Mouse (Mus musculus): ENCODE data around the gene Mlst8. TPM values are rescaled to one million over a fixed set of nuclear protein-coding genes. Genes with fewer than 3 reads are reported as not detected.
"Not testable (repeated sequence)": the region's sequence is repeated elsewhere in the genome, so short reads cannot be mapped to it uniquely, and the experiment has no call there.

Mlst8 gene
- polyA plus RNA-seq, 1 experiment from 2014 or later = 17.8 TPM

DNA sequence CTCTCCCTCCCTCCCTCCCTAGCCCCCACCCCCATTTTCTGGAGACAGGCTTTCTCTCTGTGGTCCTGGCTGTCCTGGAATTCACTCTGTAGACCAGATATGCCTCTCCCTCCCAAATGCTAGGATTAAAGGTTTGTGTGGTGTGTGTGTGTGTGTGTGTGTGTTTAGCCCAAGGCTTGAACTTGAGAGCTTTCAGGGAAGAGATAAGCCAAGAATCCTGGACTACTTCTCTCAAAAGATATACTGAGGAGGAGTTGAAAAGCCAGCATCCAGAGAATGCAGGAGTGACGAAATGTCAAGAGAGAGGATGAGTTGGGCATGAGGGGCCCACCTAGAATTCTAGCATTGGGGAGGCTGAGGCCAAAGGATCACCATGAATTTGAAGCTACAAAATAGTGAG is 15.9 kb downstream of the Mlst8 start:
- ATAC-seq (ENCODE audit: insufficient number of reproducible peaks, low FRiP score) = peak; percentile 51; the same call in 1 of the 2 replicates
- Histone ChIP-seq H3K4me2 (peak overlapping the region; percentile 13; the same call in 1 of the 2 replicates), H3K9ac (no peak overlapping the region), H3K27ac (ENCODE audit: poor library complexity, severe bottlenecking) (peak overlapping the region; percentile 78; the same call in 1 of the 2 replicates), H3K9me3 (replicated peaks) (no peaks in the 10 kb centered on the region), H3K4me1 (replicated peaks) (peaks cover 14% of the 10 kb centered on the region), H3K27me3 (replicated peaks) (no peaks in the 10 kb centered on the region), H3K4me3 (no peak overlapping the region), H3K36me3 (no peaks in the 10 kb centered on the region; the same call in 1 of the 2 replicates)
- WGBS = 33% methylated on average over 1 of the region's 1 CpGs

DNA sequence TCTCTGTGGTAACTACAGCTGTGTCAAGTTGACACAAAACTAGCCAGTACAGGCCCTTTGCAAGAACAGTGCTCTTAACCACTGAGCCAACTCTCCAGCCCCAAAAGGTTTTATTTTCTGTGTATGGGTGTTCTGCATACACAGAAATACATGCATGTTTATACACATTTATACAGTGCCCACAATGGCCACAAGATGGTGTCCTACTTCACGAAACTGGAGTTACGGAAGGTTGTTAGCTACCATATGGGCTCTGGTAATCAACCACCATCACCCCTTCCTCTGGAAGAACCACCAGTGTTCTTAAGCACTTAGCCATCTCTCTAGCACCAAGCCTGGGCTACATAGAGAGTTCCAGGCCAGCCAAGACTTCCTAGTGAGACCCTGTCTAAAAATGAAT is 17.3 kb downstream of the Mlst8 start:
- H3K36me3 ChIP-seq = no peaks in the 10 kb centered on the region; the same call in 1 of the 2 replicates
- no peak overlapping the region for H3K9ac ChIP-seq
- H3K4me1 ChIP-seq (replicated peaks) = peaks cover 14% of the 10 kb centered on the region
- H3K9me3 ChIP-seq (replicated peaks) = no peaks in the 10 kb centered on the region
- WGBS = 68% methylated on average over 2 of the region's 2 CpGs
- H3K27me3 ChIP-seq (replicated peaks) = no peaks in the 10 kb centered on the region
- no peak for ATAC-seq (ENCODE audit: insufficient number of reproducible peaks, low FRiP score)
- H3K27ac ChIP-seq (ENCODE audit: poor library complexity, severe bottlenecking) = no peak overlapping the region
- H3K4me3 ChIP-seq = no peak overlapping the region
- no peak overlapping the region for H3K4me2 ChIP-seq

DNA sequence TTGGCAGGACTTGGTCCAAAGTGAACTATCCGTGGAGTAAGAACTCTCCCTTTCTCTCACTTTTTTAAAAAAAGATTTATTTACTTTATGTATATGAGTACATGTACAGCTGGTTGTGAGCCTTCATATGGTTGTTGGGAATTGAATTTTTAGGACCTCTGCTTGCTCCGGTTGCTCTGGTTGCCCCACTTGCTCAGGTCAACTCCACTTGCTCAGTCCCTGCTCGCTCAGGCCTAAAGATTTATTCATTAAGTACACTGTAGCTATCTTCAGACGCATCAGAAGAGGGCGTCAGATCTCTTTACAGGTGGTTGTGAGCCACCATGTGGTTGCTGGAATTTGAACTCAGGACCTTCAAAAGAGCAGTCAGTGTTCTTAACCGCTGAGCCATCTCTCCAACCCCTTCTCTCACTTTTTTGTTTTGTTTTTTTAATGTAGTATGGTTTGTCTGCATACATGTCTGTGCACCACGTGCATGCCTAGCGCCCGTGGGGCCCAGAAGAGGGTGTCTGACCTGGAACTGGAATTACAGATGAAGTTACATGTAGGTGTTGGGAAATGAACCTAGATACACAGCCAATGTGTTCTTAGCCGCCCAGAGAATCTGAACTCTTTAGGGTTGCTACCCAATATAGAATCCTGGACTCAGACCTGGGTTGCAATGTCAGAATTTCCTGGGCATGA is 23.2 kb downstream of the Mlst8 start:
- Histone ChIP-seq H3K4me2 (peak overlapping the region; percentile 76), H3K4me1 (replicated peaks) (peaks cover 13% of the 10 kb centered on the region), H3K27ac (ENCODE audit: poor library complexity, severe bottlenecking) (peak overlapping the region; percentile 68), H3K4me3 (peak overlapping the region; percentile 79; the same call in 1 of the 2 replicates), H3K36me3 (peaks cover 10% of the 10 kb centered on the region)
- not testable (repeated sequence) for H3K9me3 ChIP-seq (replicated peaks); H3K9ac ChIP-seq; H3K27me3 ChIP-seq (replicated peaks)
- WGBS = 56% methylated on average over 10 of the region's 10 CpGs
- 0 out of 2 replicates have a peak, but pooled peaks have one; percentile 0 for ATAC-seq (ENCODE audit: insufficient number of reproducible peaks, low FRiP score)

DNA sequence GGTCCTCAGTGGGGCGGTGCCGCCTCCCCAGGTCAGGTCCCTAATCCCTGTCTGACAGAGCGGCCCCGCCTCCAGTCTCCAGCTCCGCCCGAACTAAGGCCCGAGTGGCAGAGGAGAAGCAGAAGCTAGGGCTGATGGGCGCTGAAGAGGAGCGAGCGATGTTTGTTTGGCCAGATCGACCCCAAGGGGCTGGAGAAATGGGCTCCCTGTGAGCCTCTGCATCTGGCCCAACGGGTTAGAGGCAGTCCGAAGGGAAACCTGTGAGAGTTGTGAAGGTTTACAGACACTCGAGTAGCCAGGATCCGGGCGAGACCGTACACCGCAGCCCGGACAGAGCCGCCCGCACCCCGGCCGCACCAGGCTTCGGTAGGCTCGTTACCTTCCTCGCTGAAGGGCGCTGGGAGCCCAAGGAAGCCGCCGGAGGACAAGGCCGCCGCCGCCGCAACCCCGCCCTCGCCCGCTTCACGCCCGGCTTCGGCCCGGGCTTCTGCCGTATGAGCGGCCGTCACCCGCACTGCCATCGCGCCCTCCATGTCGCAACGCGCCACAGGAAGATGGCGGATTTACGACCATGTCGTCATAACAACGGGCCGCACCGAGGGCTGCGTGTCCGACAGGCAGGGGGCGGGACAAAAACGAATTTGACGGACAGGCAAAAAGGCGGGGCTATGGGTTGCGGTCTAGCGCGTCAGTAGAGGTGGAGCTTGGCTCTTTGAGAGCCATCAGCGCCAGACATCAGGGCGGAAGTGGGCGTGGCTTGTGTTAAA is 23.9 kb downstream of the Mlst8 start:
- Histone ChIP-seq H3K4me2 (peak overlapping the region; percentile 76), H3K27me3 (replicated peaks) (no peaks in the 10 kb centered on the region), H3K9ac (peak overlapping the region; percentile 88), H3K36me3 (peaks cover 16% of the 10 kb centered on the region), H3K4me3 (peak overlapping the region; percentile 79), H3K27ac (ENCODE audit: poor library complexity, severe bottlenecking) (peak overlapping the region; percentile 96), H3K4me1 (replicated peaks) (peaks cover 13% of the 10 kb centered on the region), H3K9me3 (replicated peaks) (no peaks in the 10 kb centered on the region)
- peak; percentile 94 for ATAC-seq (ENCODE audit: insufficient number of reproducible peaks, low FRiP score)
- WGBS = under 1% methylated on average over 67 of the region's 67 CpGs

DNA sequence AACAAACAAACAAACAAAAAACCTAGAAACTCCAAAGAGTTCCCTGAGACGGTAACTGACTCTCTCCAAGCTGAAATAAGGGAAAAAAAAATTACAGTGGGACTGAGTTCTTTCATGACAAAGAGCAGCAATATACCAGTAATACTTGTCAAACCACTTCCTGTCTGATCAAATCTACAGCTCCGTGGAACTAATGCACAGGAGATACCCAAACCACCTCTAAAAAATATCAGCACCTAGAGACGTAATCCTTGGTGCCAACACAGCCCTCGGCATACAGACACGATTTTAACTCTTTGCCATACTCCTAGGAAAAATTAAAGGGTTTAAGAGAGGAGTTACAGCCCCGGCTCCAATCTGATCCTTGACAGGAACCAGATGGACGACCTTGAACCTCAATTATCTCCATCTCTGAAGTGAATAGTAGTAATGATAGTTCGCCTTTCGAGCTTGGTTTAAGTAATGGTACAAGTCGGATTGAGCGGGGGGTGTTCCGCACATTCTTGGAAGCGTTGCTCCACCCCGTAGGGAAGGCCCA is 24.6 kb downstream of the Mlst8 start:
- Histone ChIP-seq H3K27me3 (replicated peaks) (no peaks in the 10 kb centered on the region), H3K9ac (peak overlapping the region; percentile 88), H3K4me3 (peak overlapping the region; percentile 79), H3K4me1 (replicated peaks) (peaks cover 13% of the 10 kb centered on the region), H3K36me3 (peaks cover 23% of the 10 kb centered on the region), H3K27ac (ENCODE audit: poor library complexity, severe bottlenecking) (peak overlapping the region; percentile 96), H3K4me2 (peak overlapping the region; percentile 76), H3K9me3 (replicated peaks) (no peaks in the 10 kb centered on the region)
- WGBS = 4% methylated on average over 14 of the region's 14 CpGs
- no peak for ATAC-seq (ENCODE audit: insufficient number of reproducible peaks, low FRiP score)

DNA sequence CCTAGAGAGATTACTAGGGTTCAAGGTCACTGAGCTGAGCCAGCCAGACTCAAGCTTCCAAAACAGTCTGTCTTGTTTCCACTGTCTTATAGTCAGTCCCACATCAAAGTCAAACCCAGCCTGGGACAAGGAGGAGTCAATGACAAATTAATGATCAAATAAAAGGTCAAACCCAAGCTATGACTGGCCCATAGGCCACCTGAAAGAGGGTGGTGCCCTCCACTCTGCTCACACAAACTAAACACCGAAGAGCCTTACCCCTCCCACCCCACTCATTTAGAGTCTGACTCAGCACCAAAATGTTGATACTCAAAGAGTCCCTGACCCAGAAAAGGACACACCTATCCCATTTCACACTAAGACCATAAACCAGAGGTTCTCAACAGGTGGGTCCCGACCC is 25.5 kb downstream of the Mlst8 start:
- H3K9me3 ChIP-seq (replicated peaks) = no peaks in the 10 kb centered on the region
- ATAC-seq (ENCODE audit: insufficient number of reproducible peaks, low FRiP score) = no peak
- 75% methylated on average over 2 of the region's 2 CpGs for WGBS
- no peak overlapping the region for H3K9ac ChIP-seq
- H3K4me2 ChIP-seq = no peak overlapping the region
- no peak overlapping the region for H3K27ac ChIP-seq (ENCODE audit: poor library complexity, severe bottlenecking)
- peaks cover 32% of the 10 kb centered on the region for H3K36me3 ChIP-seq
- no peak overlapping the region; the same call in 1 of the 2 replicates for H3K4me3 ChIP-seq
- peaks cover 13% of the 10 kb centered on the region for H3K4me1 ChIP-seq (replicated peaks)
- H3K27me3 ChIP-seq (replicated peaks) = no peaks in the 10 kb centered on the region

DNA sequence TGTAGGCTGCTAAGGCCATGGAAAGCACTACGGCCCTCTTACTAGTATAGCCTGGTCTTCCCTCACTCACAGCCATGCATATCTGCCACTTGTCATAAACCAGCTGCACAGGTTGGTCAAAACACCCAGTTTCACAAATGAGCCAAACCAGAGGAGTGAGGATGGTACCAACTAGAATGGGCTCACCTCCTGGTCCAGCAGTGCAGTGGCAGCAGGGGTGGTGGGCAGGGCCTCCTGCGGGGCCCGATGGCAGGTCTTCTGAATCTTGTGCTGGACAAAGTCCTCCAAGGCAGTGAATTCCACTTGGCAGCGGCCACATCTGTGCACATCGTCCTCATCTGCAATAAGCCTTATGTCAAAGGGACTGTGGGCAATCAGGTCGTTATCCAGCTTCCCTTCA is 27.7 kb downstream of the Mlst8 start:
- no peak overlapping the region for H3K27ac ChIP-seq (ENCODE audit: poor library complexity, severe bottlenecking)
- H3K36me3 ChIP-seq = peaks cover 54% of the 10 kb centered on the region
- peaks cover 13% of the 10 kb centered on the region for H3K4me1 ChIP-seq (replicated peaks)
- H3K4me2 ChIP-seq = no peak overlapping the region
- no peaks in the 10 kb centered on the region for H3K9me3 ChIP-seq (replicated peaks)
- no peaks in the 10 kb centered on the region for H3K27me3 ChIP-seq (replicated peaks)
- no peak overlapping the region for H3K9ac ChIP-seq
- 96% methylated on average over 6 of the region's 6 CpGs for WGBS
- ATAC-seq (ENCODE audit: insufficient number of reproducible peaks, low FRiP score) = no peak
- no peak overlapping the region for H3K4me3 ChIP-seq

DNA sequence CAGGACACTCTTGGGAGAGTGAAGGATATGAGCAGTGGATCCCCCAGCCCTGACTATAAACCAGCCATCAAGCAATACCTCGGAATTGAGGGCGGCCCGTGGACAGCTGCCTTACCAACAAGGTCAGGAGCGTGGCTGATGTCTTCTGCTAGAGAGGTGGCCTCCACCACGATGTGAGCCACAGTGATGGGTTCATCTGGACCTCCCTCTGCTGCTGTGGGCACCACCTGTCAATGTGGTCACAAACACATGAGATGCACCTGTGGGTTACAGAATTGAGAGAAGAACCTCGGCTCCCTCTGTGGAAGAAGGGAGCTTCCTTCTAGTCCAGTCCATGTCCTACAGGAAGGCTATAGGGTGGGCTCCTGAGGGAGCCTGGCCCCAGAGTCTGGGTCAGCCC is 29.4 kb downstream of the Mlst8 start:
- H3K4me3 ChIP-seq = no peak overlapping the region
- no peaks in the 10 kb centered on the region for H3K27me3 ChIP-seq (replicated peaks)
- H3K27ac ChIP-seq (ENCODE audit: poor library complexity, severe bottlenecking) = no peak overlapping the region
- no peaks in the 10 kb centered on the region for H3K9me3 ChIP-seq (replicated peaks)
- ATAC-seq (ENCODE audit: insufficient number of reproducible peaks, low FRiP score) = no peak
- WGBS = 95% methylated on average over 6 of the region's 6 CpGs
- H3K36me3 ChIP-seq = peaks cover 71% of the 10 kb centered on the region
- no peak overlapping the region for H3K9ac ChIP-seq
- H3K4me2 ChIP-seq = no peak overlapping the region
- peaks cover 9% of the 10 kb centered on the region for H3K4me1 ChIP-seq (replicated peaks)

DNA sequence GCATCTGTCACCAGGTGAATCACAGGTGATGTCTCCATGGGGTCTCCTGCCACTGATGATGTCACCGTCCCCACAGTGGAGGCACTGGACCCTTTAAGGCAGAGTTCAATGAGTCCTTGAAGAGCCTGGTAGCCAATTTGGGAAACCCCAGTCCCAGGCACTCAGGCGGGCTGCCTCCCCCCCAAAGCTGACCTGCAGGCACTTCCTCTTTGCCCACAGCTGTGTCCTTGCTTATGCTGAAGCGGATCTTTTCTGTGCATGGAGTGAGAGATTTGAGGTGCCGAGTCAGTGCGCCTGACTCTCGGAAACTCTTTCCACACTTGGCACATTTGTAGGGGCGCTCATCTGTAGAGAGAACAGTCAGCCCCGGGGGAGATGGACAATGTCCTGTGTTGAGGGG is 32.3 kb downstream of the Mlst8 start:
- H3K9me3 ChIP-seq (replicated peaks) = no peaks in the 10 kb centered on the region
- H3K4me2 ChIP-seq = no peak overlapping the region
- H3K27me3 ChIP-seq (replicated peaks) = no peaks in the 10 kb centered on the region
- no peak overlapping the region for H3K9ac ChIP-seq
- ATAC-seq (ENCODE audit: insufficient number of reproducible peaks, low FRiP score) = no peak
- H3K4me1 ChIP-seq (replicated peaks) = no peaks in the 10 kb centered on the region
- H3K27ac ChIP-seq (ENCODE audit: poor library complexity, severe bottlenecking) = no peak overlapping the region
- H3K36me3 ChIP-seq = peaks cover 94% of the 10 kb centered on the region
- WGBS = 92% methylated on average over 8 of the region's 8 CpGs
- no peak overlapping the region for H3K4me3 ChIP-seq

DNA sequence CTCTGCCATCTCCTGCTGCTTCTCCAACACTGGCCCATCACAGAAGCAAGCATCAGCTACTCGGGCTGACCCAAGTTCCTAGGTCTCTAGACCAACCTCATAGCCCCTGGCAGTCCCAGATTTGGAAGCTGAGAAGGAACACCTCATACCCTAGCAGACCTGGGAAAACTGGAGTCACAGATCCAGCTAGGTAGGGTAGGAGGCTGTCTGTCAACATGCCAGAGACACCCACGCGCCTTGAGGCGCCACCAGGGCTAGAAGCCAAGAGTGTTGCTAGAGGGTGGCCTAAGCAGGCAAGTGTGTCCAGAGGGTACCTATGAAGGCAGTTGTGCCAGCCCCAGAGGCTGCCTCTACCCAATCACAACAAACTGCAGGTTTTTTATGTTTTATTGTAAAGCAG is 35.5 kb downstream of the Mlst8 start:
- no peak for ATAC-seq (ENCODE audit: insufficient number of reproducible peaks, low FRiP score)

DNA sequence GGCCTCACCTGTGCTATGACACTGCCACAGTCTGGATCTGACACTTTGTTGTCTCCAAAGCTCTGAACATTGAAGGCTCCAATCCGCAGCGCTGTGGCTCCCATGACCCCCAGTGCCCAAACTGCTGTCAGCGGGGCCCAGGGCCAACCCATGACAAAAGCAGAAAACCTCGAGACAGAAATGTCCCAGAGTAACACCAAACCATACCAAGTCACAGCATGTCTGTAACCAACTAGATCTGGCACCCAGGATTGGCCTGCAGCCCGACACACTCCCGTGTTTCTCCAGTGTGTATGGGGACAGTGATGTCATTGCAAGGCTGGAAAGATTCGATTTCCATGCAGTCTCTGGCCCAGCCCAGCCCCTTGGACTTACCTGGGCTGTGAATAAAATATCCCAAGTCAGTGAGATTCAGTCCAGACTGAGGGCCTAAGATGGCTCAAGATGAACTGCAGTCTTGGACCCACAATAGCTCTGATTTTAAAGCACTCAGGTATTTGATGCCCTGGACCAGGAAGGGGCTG is 36.2 kb downstream of the Mlst8 start, which contains the start of gene Dnase1l2:
Gene Dnase1l2 (minus strand): TSS at position 474 of the 524 bp plus-strand sequence.
- H3K27me3 ChIP-seq (replicated peaks) = no peaks in the 10 kb centered on the region
- H3K9ac ChIP-seq = no peak within 1 kb of the TSS
- no peak for ATAC-seq (ENCODE audit: insufficient number of reproducible peaks, low FRiP score)
- no peak within 1 kb of the TSS for H3K4me2 ChIP-seq
- H3K4me1 ChIP-seq (replicated peaks) = no peaks in the 10 kb centered on the region
- peaks cover 95% of the 10 kb centered on the region for H3K36me3 ChIP-seq
- H3K4me3 ChIP-seq = no peak within 1 kb of the TSS
- H3K27ac ChIP-seq (ENCODE audit: poor library complexity, severe bottlenecking) = no peak within 1 kb of the TSS
- WGBS = 84% methylated on average over 7 of the region's 7 CpGs
- H3K9me3 ChIP-seq (replicated peaks) = no peaks in the 10 kb centered on the region

More for the DNA sequence above, 35.5 kb downstream of the Mlst8 start:
- H3K4me3 ChIP-seq = no peak overlapping the region
- no peaks in the 10 kb centered on the region for H3K27me3 ChIP-seq (replicated peaks)
- H3K4me1 ChIP-seq (replicated peaks) = no peaks in the 10 kb centered on the region
- 77% methylated on average over 4 of the region's 4 CpGs for WGBS
- H3K9ac ChIP-seq = no peak overlapping the region
- no peak overlapping the region for H3K27ac ChIP-seq (ENCODE audit: poor library complexity, severe bottlenecking)
- H3K9me3 ChIP-seq (replicated peaks) = no peaks in the 10 kb centered on the region
- no peak overlapping the region for H3K4me2 ChIP-seq
- H3K36me3 ChIP-seq = peaks cover 95% of the 10 kb centered on the region

Data from heart, embryonic 12.5 days (tissue).